Mouse (Mus musculus) hematopoietic stem cell, adult 5-6 weeks (primary cell): ENCODE measurements at regions not wholly inside any gene's neighbourhood (a gene's known extent, or its start where the extent isn't known, plus 50 kb on each side); places are given as distances from the start of the nearest gene placed in this dataset.

Experiments
- ATAC-seq, 2 experiments: fragments of 125-278 bp in 1 of 2; replicated peaks in 1 of 2; 2 replicates each; pipeline ENCODE4 v1.8.0; 2016 to 2017; ENCODE audit warnings: inconsistent platforms in 2 of 2, mild to moderate bottlenecking in 2 of 2, moderate number of reproducible peaks in 2 of 2, low read depth in 1 of 2, moderate TSS enrichment in 1 of 2; ENCODE audit not compliant: low FRiP score in 2 of 2, poor library complexity in 2 of 2, severe bottlenecking in 2 of 2, insufficient read depth in 1 of 2, low TSS enrichment in 1 of 2

GRCm38 (mm10) chr8:89646946-89647345, 603.0 kb upstream of the Sall1 start:
- ATAC-seq, result no peak

DNA sequence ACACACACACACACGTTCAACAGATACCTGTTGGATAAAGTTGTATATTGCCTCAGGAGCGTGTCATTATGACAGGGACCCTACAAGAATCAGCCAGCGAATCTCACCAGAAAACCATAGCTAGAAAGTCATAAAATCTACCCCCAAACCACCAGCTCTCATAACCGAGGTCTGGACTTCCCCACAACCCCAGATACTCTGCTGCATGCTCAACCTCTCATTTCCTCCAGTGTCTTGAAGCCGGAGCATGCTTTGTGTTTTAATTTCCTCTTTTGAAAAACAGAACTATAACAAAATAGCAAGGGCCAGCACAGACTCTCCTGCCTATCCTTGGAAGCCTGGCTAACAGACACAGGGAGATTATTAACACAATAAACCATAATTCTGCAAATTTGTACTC, 597.4 kb upstream of the Sall1 start:
- ATAC-seq, result peak; percentile 99

- ATAC-seq, result no peak; a peak in 1 of 4 replicates
Measured at GRCm38 (mm10) chr8:89634864-89635263, 590.9 kb upstream of the Sall1 start.

DNA sequence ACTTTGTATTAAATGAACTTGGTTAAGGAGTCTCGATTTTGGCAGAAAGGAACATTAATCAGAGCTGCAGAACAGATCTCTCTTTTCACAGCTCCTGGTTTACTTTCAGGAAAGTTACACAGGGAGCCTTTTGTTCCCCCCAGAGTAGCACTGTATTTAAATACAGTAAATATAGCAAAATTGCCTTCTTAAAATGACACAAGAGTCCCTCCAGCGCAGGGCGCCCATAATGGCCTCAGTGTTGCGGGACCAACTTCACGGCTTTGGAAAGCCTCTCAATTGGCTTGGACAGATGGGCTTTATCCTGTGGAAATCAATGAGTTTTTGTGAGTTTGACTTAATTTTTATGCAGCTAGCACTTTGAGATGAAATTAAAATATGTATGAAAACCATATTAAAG, 588.3 kb upstream of the Sall1 start:
- no peak for ATAC-seq

- ATAC-seq, result peak; percentile 46 to 53; a peak in 2 of 4 replicates
Measured at GRCm38 (mm10) chr8:89630540-89630939, 586.6 kb upstream of the Sall1 start.

GRCm38 (mm10) chr8:89618089-89618488, 574.1 kb upstream of the Sall1 start:
- ATAC-seq, result no peak

DNA sequence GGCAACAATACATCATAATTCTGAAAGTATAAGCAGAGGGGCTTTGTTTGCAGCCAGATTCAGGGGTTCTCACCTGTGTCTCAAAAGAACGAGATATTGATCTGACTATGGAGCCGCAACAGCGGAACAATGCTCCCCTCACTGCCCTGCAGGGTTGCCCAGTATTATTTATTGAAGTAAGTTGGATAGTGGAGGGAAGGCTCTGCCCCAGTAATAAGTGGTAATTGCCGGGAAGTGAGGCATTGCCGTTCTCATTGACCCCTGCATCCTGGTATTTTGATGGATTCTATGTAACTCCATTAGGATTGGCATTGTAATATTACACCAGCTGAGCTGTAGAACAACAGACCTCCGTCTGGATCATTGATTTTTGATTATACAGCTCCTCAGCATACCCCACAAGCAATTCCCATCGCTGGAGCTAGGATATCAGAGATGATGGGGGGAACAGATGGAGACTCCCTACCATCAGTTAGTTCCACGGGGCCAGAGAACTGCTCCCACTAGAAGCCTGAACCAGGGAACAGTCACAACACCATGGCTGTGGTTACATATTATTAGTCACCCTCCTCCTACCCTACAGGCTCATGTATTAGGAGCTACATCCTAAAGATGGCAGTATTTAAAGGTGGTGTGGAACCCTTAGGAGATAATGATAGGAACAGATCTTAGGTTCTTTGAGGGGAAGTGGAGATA, 572.0 kb upstream of the Sall1 start:
- ATAC-seq, result no peak

DNA sequence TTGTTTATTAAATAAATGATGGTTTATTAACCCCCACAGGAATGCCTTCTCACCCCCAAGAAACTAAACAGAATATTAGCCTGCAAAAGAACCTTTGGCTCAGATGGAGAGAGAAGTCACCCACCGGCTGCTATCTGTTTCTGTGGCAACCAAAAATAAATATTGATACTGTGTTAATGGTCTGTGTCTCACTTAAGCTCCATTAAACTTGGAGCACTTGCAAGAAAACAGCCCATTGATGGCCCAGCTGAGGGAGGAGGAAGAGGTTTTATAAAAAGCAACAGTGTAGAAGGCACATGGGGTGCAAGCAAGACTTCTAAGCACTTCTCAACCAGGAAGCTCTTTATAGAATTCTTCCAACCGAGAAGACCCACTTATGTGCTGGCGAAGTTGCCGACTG, 565.1 kb upstream of the Sall1 start:
- no peak for ATAC-seq

DNA sequence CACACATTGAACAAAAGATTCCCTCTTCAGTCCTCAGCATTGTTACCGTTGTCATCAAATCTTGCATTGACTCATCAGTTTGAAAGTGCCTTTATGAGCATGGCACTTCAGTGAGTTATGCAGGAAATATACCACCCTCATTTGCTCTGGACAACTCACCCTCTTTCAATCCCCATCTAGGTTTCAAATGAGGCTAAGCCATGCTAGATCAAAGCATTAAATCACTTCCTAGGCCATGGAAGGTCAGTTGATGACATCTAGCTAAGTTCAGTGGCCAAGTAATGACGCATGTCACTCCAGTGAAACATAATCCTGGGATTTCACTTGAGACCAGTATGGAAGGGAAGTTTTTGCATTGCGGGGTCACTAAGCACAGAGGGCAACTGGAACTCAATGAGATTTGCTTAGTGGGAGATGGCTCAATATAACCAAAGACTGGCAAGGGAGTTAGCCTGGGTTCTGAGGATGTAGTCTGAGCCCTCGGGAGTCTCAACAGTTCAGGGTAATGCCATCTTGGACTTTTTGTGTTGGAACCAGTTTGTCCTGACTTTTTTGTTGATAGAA, 562.0 kb upstream of the Sall1 start:
- ATAC-seq, result no peak

DNA sequence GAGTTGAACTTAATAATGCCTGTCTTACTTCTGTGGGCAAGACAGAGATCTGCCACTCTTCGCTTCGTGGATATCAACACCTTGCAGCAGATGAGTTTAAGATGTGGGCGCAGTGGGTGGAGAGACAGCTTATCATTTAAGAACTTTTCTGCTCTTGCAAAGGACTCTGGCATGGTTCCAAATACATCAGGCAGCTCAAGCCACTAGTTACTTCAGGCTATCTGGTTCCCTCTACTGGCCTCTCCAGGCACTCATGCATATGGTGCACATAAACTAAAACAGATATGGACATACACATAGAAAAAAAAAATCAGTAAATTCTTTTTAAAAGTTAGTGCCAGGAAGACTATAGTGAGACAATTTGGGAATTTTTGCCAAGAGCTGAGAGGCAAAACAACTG, 560.5 kb upstream of the Sall1 start:
- no peak for ATAC-seq

DNA sequence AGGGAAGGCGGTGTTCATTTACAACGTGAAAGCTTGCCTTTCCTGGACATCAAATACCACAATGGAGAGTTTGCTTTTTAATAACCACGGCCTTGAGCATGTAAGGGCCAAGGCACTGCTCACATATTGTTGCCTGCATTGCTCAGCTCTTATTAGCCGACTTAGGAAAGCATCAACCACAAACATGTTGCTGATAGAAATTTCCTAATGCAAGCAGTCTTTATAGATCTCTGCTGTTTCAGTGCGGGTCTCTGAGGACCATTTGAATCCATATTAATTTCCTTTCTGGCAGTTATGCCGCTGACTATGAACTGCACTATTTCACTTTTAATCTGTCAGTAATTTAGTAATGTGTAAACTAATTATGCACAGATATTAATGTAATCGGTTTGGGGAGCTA, 552.4 kb upstream of the Sall1 start:
- ATAC-seq, result no peak

- ATAC-seq, result no peak
Measured at GRCm38 (mm10) chr8:89583091-89583490, 539.1 kb upstream of the Sall1 start.

GRCm38 (mm10) chr8:89582566-89582965, 538.6 kb upstream of the Sall1 start:
- ATAC-seq, result no peak

- ATAC-seq, result peak; percentile 75 to 83
Measured at GRCm38 (mm10) chr8:89571816-89572215, 527.9 kb upstream of the Sall1 start.

GRCm38 (mm10) chr8:89570639-89571325, 526.8 kb upstream of the Sall1 start:
- ATAC-seq, result no peak

GRCm38 (mm10) chr8:89569406-89569805, 525.4 kb upstream of the Sall1 start:
- no peak for ATAC-seq

DNA sequence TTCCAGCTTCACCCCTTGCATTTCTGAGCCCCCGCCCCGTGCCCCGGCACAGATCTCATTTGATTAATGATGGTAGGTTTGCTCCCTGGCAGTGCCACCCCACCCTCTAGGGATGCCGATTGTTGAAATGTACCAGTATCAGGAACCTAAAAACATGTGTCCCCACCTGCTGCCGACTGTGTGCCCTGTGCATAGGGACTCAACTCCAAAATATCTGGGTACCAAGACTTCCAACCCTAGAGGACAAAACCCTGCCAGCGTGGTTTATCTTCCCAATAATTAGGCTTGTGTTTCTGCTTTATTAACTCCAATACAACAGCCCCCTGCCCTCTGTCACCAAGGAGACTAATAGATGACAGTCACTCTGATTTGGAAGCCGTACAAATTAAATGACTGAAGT, 524.7 kb upstream of the Sall1 start:
- ATAC-seq, result no peak

- no peak for ATAC-seq
Measured at GRCm38 (mm10) chr8:89566986-89567385, 523.0 kb upstream of the Sall1 start.

DNA sequence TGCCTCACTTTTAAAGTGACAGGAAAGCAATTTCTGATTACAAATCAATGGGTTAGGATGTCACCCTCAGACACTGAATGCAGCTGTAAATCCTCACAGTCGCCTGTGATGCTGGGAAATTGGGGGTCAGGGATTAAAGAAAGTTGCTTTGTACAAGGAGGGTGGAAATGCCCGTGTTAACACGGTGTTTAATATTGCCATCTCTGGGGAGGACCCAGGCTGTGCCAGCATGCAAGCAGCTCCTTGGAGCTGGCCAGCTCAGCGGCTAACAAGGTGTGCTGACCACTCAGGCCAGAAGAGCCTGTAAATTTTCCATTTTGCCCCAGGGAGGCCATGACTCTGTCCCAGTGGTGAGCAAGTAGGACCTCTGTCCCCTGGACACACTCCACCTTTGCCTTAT, 522.5 kb upstream of the Sall1 start:
- ATAC-seq, result no peak
